Comparison of ENCODE assay signal across 10 mouse cellular contexts in the genomic region with DNA sequence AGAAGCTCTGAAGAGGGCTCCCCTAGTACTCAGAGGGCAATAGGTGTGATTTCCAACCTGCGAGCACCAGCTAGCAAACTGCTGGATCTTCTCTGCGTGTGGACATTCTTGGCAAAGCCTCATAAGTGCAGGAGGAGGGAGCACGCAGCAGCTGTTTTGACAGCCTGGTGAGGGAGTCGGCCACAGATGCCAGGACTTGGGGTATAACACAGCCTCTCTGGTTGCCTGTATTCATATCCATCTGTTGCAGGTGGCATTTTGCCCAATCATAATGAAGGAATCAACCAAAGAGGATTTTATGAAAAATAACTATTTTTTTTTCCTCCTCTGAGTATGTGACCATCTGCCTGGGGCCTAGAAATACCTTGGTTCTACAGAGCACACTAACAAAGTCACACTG.
DNase-seq lines count a peak whose midpoint lies in the region; ATAC-seq and TF ChIP-seq lines count a peak whose summit lies in the region.
"Had no signal": no experiment of that assay in that cellular context is flagged by ENCODE, and none has a peak within 500 bp of the region (broad histone marks: within the 10 kb centered on the region; RNA-seq: fewer than 3 reads in every experiment).

No protein-coding gene starts in this region.

- H3K36me3 ChIP-seq in midbrain, embryonic 14.5 days (ENCODE audit: control insufficient read depth, insufficient read depth, low read length) = no peaks in the 10 kb centered on the region
- H3K36me3 ChIP-seq in midbrain, embryonic 15.5 days (replicated peaks) = no peaks in the 10 kb centered on the region
- no peaks in the 10 kb centered on the region for H3K36me3 ChIP-seq in forebrain, postnatal 0 days (ENCODE audit: insufficient read depth)
- no peaks in the 10 kb centered on the region for H3K36me3 ChIP-seq in liver, embryonic 11.5 days (ENCODE audit: control insufficient read depth, insufficient read depth, low read length)
- H3K36me3 ChIP-seq: neural tube, embryonic 13.5 days had no signal

- H3K27me3 ChIP-seq in midbrain, embryonic 14.5 days (ENCODE audit: control insufficient read depth, insufficient read depth, low read length) = no peaks in the 10 kb centered on the region
- H3K27me3 ChIP-seq in midbrain, embryonic 15.5 days (replicated peaks) = no peaks in the 10 kb centered on the region
- no peaks in the 10 kb centered on the region for H3K27me3 ChIP-seq in forebrain, postnatal 0 days (ENCODE audit: insufficient read depth, low read length)
- H3K27me3 ChIP-seq in liver, embryonic 11.5 days (replicated peaks; ENCODE audit: control insufficient read depth, insufficient read depth, low read length) = no peaks in the 10 kb centered on the region
- H3K27me3 ChIP-seq: megakaryocyte, embryonic 14.5 days; neural tube, embryonic 13.5 days had no signal

- no peak for TF ChIP-seq CTCF in forebrain, postnatal 0 days (IDR thresholded peaks at IDR 0.05; ENCODE audit: low read depth)

- no peak overlapping the region for H3K9ac ChIP-seq in midbrain, embryonic 14.5 days (replicated peaks; ENCODE audit: low read length)
- no peak overlapping the region for H3K9ac ChIP-seq in midbrain, embryonic 15.5 days
- no peak overlapping the region for H3K9ac ChIP-seq in forebrain, postnatal 0 days
- H3K9ac ChIP-seq in liver, embryonic 11.5 days (ENCODE audit: low read depth, low read length) = no peak overlapping the region
- H3K9ac ChIP-seq: neural tube, embryonic 13.5 days had no signal

- 79% methylated on average over 4 of the region's 4 CpGs for WGBS in midbrain, embryonic 14.5 days
- WGBS in midbrain, embryonic 15.5 days = 70% methylated on average over 4 of the region's 4 CpGs
- 33% methylated on average over 4 of the region's 4 CpGs for WGBS in forebrain, postnatal 0 days
- 84% methylated on average over 4 of the region's 4 CpGs for WGBS in liver, embryonic 11.5 days

- H3K9me3 ChIP-seq in midbrain, embryonic 14.5 days (ENCODE audit: control insufficient read depth, low read length) = no peaks in the 10 kb centered on the region
- no peaks in the 10 kb centered on the region for H3K9me3 ChIP-seq in midbrain, embryonic 15.5 days
- no peaks in the 10 kb centered on the region for H3K9me3 ChIP-seq in forebrain, postnatal 0 days (ENCODE audit: low read length)
- no peaks in the 10 kb centered on the region for H3K9me3 ChIP-seq in liver, embryonic 11.5 days (ENCODE audit: control insufficient read depth, low read length)
- H3K9me3 ChIP-seq: neural tube, embryonic 13.5 days had no signal

- no peak overlapping the region for H3K27ac ChIP-seq in midbrain, embryonic 14.5 days (replicated peaks; ENCODE audit: low read depth, low read length)
- no peak overlapping the region for H3K27ac ChIP-seq in midbrain, embryonic 15.5 days
- no peak overlapping the region for H3K27ac ChIP-seq in forebrain, postnatal 0 days (ENCODE audit: low read depth, low read length)
- H3K27ac ChIP-seq in liver, embryonic 11.5 days (ENCODE audit: low read depth, low read length) = no peak overlapping the region
- H3K27ac ChIP-seq: neural tube, embryonic 13.5 days had no signal

- no peak overlapping the region for H3K4me2 ChIP-seq in midbrain, embryonic 14.5 days (ENCODE audit: low read length)
- H3K4me2 ChIP-seq in midbrain, embryonic 15.5 days = no peak overlapping the region
- no peak overlapping the region for H3K4me2 ChIP-seq in forebrain, postnatal 0 days (ENCODE audit: low read depth)
- no peak overlapping the region for H3K4me2 ChIP-seq in liver, embryonic 11.5 days
- H3K4me2 ChIP-seq: neural tube, embryonic 13.5 days had no signal

- no peaks in the 10 kb centered on the region for H3K4me1 ChIP-seq in midbrain, embryonic 14.5 days (ENCODE audit: control insufficient read depth, insufficient read depth, low read length)
- H3K4me1 ChIP-seq in midbrain, embryonic 15.5 days = no peaks in the 10 kb centered on the region
- no peaks in the 10 kb centered on the region; the same call in 1 of the 2 replicates for H3K4me1 ChIP-seq in forebrain, postnatal 0 days (ENCODE audit: insufficient read depth)
- no peaks in the 10 kb centered on the region for H3K4me1 ChIP-seq in liver, embryonic 11.5 days (replicated peaks; ENCODE audit: control insufficient read depth, insufficient read depth, low read length)
- H3K4me1 ChIP-seq: megakaryocyte, embryonic 14.5 days; neural tube, embryonic 13.5 days had no signal

- peak; percentile 45 for DNase-seq in midbrain, embryonic 14.5 days
- DNase-seq in forebrain, postnatal 0 days = peak; percentile 87
- peak; percentile 51 for DNase-seq in left cerebral cortex, adult 11 months (ENCODE audit: low spot score)
- DNase-seq in telencephalon, adult 2 months (ENCODE audit: low read depth, low spot score) = peak; percentile 82
- no peak for DNase-seq in thymus, postnatal 36 days
- DNase-seq in liver, embryonic 11.5 days (ENCODE audit: low spot score) = no peak
- DNase-seq: gastrocnemius, postnatal 36 days had no signal

- no peak overlapping the region for H3K4me3 ChIP-seq in midbrain, embryonic 14.5 days (replicated peaks; ENCODE audit: low read depth, low read length)
- H3K4me3 ChIP-seq in midbrain, embryonic 15.5 days = no peak overlapping the region
- no peak overlapping the region for H3K4me3 ChIP-seq in forebrain, postnatal 0 days (ENCODE audit: low read depth, low read length)
- H3K4me3 ChIP-seq in liver, embryonic 11.5 days (ENCODE audit: low read depth, low read length) = no peak overlapping the region
- H3K4me3 ChIP-seq: megakaryocyte, embryonic 14.5 days; neural tube, embryonic 13.5 days had no signal

- ATAC-seq in midbrain, embryonic 14.5 days (ENCODE audit: low FRiP score, low TSS enrichment) = no peak
- no peak for ATAC-seq in midbrain, embryonic 15.5 days (replicated peaks)
- ATAC-seq in forebrain, postnatal 0 days = peak; percentile 88
- no peak for ATAC-seq in liver, embryonic 11.5 days (replicated peaks; ENCODE audit: low FRiP score)

Comparison
In these comparisons a context has a peak if more than half of its experiments do, and no peak if none do; other contexts are left out.
1. DNase-seq: peak in midbrain, embryonic 14.5 days (single experiment), forebrain, postnatal 0 days (single experiment), left cerebral cortex, adult 11 months (single experiment) and telencephalon, adult 2 months (single experiment); none in thymus, postnatal 36 days (0 of 2) and liver, embryonic 11.5 days (single experiment).